Mouse (Mus musculus) c-Kit-positive CD71-negative TER-119-negative erythroid progenitor cells, embryonic 14.5 days (primary cell): ENCODE results near the gene Iqcf3.

Experiments used
- DNase-seq: peaks from one replicate; pipeline ENCODE4 v3.0.0-alpha.2; 2013; ENCODE audit warnings: low read depth

Iqcf3 gene

DNA sequence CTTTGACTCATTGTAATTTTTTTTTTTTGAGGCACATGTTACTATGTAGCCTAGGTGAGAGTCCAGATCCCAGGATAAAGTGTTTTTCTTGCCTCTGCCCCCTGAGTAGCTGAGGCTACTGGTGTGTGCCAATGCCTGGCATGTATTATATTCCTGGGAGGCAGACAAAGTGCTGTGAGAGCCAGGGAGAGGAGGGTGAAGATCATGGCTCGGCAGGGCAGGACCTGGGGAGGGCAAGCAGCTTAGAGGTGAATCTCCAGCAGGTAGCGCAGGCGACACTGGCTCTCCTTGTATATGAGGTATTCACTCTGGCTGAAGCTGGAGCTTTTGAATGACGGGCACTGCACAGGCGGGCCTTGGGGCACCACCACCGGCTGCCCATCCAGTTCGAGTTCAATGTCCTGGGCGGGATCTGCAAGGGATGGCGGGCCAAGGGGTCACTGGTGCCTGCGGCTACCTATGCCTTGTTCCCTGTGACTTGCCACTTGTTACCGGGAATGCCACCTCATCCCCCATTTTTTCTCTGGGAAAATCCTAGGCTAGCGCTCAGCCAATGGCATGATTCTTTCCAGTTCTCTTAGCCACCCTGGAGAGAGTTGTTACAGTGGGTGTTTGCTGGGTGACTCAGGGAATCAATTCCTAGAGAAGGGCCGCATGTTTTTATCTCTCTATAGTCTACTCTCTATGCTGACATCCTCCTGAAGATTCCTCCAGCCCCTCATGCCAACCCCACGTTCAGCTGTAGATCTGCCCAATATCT is 90.3 kb downstream of the Iqcf3 start:
- no peak for DNase-seq

DNA sequence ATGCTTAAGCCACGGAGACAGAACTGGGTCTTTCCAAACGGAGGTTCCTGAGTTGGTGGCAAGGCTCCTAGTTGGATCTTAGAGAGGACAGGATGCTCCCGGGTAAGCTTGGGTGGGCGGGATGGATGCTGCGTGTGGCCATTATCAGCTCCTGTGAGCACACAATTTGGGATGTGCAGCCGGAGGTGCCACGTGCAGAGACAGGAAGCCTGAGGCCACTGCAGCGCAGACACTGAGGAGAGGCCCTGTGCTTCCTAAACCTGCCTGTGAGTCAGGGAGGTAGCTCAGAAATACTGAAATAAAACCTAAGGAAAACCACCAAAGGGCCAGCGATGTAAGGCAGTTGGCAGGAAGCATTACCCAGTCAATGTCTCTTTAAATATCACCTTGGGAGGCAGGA is 91.7 kb downstream of the Iqcf3 start:
- DNase-seq: no peak

DNA sequence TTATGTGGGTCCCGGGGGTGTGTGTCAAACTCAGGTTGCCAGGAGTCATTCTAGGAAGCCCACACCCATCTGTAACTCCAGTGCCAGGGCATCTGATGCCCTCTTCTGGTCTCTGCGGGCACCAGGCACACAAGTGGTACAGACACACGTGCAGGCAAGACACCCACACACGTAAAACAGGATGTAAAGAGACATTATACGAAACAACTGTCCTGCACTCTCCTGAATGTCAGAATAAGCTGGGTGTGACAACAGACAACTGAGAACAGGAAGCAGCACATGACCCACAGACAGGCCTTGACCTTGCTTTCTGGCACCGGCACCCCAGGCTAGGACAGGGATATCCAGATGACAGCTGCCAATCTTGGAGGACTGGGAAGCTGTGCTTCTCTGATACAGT is 92.1 kb downstream of the Iqcf3 start:
- DNase-seq: no peak

DNA sequence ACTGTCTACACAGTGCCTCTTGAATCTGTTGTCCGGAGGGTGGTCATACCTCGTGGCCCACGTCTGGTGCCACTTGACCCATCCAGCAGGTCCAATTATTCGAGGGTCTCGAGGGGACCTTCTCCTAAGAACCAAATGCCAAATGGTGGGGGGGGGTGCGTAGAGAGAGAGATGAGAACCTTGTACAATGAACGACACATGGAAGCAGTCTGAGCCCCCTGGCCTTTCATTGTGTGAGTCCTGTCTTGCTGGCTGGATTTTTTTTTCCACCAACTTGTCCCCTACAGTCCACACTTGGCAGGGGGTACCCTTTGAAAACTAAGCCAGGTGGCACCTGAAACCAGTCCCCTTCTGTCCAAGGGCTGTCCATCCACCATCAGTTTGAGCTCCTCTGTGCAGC is 93.7 kb downstream of the Iqcf3 start:
- no peak for DNase-seq

DNA sequence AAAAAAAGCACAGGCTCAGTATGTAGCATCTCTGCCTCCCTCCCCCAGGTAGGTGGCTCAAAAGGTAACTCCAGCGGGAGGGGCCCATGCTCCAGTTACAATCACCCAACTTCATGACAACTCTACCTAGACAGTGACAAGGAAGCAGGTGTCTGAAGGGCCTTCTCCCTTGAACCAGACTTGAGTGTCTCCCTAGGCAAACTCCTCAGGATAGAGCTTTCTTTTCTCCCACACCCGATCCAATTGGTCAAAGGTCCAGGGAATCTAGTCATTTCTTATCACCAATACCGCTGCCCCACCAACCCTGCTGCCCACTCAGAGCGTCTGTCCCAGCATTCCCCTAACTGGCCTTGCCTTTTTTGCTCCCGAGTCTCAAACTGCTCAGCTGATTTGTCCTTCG is 94.7 kb downstream of the Iqcf3 start:
- no peak for DNase-seq

DNA sequence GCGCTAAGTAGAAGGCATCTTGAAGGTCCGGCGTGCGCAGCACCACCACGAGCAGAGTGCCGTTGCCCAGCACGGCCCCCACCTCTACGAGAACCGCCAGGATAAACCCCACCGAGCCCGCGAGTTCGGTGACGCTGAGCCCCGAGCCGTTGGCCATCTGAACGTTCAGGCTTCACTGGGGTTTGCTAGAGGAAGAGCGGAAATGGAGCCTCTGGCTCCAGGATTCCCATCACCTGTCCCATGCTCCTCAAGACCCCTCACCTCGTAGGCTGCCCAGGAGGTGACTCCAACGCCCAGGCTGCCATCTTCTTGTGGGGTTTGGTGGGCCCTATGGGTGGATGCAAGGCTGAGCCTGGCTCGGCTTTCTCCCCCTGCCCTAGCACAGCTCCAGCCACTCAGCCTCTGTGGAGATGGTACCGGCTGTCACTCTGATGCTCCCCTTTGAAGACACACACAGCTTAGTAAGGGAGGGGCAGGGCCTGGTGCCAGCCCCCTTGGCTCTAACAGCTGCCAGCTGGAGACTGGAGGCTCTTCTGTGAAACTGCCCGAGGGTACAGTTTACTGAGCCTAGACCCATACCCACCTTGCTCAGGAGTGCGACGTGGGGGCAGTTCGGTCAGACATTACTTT is 95.7 kb downstream of the Iqcf3 start, which contains the start of gene Gpr62:
Gene Gpr62 (minus strand): TSS at position 368 of the 630 bp plus-strand sequence.
- no peak for DNase-seq

DNA sequence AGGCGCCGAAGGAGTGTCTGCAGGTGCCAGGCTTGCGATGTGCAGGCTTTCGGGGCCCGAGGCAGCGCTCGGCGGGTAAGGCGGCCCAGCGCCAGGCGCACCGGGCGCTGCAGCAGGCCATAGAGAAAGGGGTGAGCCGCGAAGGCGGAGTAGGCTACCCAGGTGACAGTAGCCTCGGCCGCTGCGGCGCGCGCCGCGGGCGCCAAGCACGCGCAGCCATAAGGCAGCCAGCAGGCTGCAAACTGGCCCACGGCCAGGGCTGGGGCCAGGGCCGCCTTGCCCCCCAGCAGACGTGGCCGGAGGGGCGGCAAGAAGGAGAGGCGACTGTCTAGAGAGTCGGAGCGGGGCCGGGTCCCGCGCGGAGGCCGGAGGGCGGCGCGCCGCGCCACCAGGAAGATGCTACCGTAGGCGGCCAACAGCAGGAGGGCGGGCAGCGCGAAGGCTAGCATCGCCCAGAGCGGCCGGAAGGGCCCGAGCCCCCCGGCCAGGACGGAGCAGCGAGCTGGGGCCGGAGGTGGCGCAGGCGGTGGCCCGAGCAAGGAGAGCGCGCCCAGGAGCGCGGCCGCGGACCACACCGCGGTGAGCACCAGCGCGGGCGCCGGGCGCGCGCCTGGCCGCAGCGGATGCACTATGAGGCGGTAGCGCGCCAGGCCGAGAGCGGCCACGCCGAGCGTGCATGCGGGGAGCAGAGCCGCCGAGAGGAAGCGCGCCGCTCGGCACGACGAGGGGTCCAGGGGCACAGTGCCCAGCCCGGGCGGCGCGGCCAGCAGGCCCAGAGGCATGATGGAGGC is 96.5 kb downstream of the Iqcf3 start:
- DNase-seq: no peak

DNA sequence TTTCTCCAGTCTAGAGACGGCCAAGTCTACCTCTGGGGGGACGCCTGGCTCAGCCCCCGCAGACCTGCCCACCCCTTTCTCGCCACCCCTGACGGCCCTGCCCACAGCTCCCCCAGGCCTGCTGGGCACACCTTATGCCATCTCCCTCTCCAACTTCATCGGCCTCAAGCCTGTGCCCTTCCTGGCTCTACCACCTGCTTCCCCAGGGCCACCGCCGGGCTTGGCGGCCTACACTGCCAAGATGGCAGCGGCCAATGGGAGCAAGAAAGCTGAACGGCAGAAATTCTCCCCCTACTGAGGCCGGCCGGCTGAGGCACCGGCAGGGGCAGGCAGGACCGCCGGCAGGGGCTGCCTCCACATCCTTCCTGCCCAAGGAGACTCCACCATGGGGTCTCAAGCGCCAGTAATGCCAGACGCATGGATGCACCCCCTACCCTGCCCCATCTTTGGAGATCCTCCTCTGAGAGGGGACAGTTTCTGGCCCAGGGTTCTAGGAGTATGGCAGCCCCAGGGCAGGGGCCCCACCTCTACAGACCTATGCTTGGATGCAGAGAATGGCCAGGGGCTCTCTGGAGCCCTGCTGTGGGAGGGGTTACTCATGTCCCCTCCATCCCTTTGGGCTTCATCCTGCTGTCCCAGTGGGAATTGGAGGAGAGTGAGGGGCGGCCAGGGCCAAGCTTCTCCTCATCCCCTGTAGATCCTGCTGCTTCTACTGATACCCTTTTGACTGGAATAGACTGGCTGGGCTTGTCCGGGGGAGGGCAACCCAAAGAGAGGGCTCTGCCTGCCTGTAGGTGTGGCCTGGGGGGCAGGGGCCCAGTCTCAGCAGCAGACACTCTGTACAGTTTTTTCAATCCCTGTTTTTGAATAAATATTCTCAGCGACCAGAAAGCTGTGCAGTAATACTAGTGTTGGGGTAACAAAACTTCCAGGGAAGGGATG is 98.0 kb downstream of the Iqcf3 start:
- no peak for DNase-seq

DNA sequence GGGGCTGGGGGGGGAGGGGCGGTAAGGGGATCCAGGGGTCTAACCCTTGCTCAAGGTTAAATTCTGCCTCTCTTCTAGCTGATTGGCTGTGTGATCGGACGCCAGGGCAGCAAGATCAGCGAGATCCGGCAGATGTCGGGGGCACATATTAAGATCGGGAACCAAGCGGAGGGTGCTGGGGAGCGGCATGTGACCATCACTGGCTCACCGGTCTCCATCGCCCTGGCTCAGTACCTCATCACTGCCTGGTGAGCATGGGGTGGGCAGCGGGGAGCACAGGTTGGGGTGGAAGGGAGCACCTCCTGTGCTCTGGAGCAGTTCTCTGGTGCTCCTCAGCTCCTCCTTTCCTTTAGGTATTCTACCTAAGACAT is 99.0 kb downstream of the Iqcf3 start:
- DNase-seq: no peak

DNA sequence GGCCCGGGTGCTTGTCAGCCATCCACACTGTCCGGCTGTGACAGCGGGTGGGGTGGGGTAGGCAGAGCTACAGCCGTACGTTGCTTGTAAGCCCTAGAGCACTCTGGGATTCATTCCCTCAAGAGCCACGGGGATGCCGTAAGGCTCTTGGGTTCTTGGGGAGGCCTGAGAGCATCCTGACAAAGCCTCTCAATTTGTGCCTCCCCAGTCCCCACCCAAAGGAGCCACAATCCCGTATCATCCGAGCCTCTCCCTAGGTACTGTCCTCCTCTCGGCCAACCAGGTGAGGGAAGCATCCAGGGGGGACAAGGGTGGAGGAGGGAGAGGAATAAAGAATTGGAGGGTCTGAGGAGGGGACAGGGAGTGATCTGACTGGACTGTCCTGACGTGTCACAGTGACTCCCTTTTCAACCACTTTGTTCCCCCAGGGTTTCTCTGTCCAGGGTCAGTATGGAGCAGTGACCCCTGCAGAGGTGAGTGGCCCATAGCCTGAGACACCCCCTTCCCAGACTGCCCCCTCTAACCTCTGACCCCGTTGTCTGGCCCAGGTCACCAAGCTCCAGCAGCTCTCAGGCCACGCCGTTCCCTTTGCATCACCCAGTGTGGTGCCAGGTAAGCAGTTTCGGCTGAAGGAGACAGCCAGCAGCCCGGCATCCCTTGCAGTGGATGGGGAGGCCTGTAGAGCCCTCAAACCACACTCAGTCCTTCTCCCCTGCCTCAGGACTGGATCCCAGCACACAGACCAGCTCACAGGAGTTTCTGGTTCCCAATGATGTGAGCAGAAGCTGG is 99.6 kb downstream of the Iqcf3 start:
- no peak for DNase-seq

DNA sequence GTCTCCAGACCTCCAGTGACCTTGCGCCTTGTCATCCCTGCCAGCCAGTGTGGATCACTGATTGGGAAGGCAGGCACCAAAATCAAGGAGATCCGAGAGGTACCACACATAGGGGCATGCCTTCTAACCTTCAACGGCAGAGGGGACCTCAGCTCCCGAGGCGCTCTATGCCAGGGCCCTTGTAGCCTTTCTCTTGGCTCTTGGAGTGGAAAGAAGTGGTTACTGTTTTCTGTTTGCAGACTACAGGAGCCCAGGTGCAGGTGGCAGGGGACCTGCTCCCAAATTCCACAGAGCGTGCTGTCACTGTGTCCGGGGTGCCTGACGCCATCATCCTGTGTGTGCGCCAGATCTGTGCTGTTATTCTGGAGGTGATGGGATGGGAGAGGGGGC is 100.4 kb downstream of the Iqcf3 start:
- no peak for DNase-seq

DNA sequence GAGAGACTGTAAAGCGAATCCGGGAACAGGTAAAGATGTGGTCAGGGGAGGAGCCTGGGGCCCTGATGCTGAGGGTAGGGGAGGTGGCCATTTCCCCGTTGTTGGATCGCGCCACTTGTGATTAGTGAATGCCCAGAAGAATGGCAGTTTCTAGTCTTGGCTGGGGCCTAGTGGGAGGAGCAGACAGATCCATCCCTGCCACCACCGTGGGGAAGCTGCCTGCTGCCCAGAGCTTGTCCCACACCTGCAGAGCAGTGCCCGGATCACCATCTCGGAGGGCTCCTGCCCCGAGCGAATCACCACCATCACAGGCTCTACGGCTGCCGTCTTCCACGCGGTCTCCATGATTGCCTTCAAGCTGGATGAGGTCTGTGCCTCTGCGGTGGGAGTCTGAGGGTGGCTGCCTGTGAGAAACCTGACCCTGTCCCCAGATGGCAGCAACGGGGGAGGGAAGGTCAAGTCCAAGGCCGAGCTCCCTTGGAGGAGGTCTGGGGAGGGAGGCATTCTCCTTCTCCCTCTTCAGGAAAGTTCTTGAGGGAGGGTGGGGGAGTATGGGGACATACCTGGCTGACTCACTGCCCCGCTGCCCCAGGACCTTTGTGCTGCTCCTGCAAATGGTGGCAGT is 100.9 kb downstream of the Iqcf3 start:
- DNase-seq: no peak

DNA sequence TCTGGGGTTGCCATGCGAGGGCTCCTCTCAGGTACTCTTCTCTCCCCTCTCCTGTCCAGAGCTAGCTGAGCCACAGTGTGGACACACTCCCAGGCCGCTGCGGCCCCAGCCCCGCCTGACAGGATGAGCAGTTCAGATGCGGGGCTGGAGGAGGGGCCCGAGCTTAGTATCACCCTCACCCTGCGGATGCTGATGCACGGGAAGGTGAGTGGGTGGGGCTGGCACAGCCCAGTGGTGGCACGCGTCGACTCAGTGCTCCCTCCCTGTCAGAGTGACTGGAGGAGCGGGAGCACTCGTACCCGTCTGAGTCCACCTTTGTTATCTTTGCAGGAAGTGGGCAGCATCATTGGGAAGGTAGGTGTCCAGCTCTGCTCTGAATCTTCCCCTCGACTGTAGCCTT is 101.5 kb downstream of the Iqcf3 start:
- DNase-seq: no peak

DNA sequence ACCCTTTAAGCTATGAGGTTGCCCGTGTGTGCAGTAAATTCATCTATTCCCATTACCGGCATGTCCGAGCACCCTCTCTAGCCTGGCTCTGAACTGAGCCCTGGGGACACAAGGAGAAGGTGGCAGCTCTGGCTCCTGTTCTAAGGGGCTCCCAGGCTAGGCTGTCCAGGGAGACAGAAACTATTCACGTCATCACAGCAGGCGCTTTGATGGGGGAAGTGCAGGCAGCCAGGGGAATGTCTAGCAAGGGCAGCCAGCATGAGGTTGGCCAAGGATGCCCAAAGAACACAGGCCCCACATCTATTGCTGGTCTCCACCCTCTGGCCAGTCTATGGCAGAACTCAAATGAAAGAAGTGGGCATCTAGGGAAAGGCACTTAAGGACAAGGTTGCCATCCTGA is 103.5 kb downstream of the Iqcf3 start:
- DNase-seq: no peak

DNA sequence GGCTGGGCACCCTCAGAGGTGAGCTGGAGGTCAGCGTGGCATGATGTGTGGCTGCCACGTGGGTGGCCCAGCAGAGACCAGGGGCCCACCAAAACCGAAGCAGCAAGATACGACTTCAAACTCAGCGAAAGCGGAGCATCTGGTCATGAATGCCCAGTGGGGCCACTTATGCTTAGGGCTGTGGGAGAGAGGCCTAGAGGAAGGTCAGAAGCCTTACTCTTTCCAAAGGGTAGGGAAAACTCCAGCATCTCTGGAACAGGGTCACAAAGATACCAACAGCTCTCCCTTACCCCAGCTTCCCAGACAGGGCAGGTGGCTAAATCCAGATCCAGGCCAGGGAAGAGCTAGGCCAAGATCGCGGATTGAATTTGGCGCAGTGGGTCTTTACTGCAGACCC is 104.3 kb downstream of the Iqcf3 start:
- no peak for DNase-seq

DNA sequence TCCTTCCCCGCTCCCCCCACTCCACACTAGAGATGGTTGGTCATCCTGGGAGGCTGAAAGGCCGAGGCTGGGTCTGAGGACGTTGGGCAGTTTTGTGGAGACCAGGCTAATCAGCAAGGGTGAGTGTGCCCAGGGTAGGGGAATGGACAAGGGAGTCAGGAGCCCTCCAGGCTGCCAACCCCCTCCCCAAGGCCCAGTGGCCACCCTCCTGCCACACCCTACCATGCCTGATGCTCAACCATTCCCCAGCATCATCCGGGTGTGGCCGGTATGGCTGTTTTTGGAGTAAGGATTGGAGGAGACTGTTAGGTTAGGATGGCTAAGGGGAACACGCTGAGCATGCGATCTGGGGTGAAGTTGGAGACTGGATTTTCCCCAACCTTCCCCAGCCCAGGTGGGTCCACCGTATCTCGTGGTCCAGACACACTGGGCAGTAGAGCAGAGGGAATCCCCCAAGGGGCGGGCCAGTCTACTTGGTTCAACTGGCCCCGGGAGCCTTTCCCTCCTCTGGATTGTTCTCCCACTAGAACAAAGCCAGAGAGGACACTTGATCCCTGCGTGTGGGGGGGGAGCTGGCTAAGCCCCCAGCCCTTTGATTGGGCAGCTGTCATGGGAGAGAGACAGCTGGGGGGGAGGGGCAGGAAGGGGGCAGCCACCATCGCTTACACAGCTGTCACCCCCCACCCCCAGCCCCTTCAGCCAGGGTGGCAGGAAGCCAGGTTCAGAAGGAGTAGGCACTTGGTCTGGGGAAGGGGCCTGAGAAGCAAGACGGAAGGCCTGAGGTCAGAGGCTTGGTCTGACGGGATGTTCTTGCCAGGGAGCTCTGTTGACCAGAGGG is 104.9 kb downstream of the Iqcf3 start:
- DNase-seq: no peak

DNA sequence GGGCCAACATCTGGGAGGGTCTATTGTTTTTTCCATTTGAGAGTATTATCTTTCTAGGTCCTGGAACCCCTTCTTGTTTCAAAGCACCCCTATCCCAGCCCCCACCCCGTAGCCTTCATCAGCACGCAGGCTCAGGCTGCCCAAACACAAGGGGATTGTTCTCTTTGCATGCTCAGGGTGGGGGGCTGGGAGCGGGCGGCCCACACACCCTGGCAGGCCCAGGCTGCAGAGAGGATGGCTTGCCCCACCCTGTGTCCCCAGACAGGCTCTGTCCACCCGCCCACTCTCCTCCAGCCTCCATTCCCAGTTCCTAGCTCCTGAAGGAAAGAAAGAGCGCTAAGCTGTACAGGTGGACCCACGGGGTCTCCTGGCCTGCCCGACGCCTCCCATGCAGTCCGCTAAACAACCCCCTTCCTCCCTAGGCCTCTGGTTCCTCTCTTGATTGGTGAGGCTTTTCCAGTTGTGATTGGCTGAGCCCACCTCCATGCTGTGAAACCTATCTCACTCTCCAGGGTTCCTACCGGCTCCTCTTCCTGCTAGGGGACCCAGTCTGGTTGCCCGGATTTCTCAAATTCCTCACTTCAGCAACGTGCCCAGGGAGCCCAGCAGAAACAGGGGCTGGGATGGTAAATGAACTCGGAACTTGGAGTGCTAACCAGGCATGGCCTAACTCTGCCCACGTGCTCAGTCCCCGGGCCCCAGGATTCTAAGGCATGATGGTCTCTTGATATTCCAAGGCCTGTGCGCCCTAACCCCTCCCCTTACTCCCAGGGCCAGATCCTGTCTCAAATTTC is 106.3 kb downstream of the Iqcf3 start:
- no peak for DNase-seq

DNA sequence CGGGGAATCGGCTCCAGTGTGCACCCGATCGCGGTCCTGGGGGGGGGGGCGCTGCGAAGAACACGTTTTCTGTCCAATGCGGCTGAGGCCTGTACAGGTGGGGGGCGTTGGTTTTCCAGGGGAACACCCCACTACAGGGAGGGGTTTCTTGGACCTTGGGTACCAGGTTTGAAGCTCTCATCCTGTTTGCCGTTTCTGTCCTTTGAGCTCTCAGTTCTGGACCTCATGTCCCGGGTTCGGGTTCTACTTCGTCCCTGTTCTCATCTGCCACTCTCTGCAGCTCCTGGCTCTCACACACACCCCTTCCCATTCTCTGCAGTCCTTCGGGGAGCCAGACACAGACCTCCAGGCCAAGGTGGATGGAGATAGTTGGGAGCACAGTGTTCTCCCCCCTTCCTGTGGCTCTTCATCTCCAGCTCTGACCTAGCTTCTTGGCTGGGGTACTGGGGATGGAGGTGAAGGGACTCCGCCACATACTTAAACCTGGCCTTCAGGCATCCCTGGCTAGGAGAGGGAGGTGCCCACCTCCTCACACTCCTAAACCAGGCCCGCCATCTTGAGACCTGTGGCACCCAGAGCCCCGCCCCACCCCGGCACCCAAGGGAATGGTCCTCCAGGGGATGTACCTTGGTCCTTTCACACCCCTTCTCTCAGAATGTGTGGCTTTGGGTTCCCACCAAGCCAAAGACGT is 107.2 kb downstream of the Iqcf3 start:
- no peak for DNase-seq
